Mouse (Mus musculus) forebrain, embryonic 15.5 days (tissue): ENCODE data around the gene B830017H08Rik. TPM values are rescaled to one million over a fixed set of nuclear protein-coding genes. Genes with fewer than 3 reads are reported as not detected.

Experiments
- ATAC-seq: fragments of 200-750 bp; cut with Nextera tagmentation; replicated peaks from 2 replicates; pipeline ENCODE4 v1.8.0; 2017; ENCODE audit warnings: mild to moderate bottlenecking, moderate TSS enrichment, moderate library complexity
- H3K27ac ChIP-seq: fragments of 300-500 bp; sonication (generic); replicated peaks from 2 replicates; pipeline ENCODE4 v1.5.1; 2015; ENCODE audit warnings: mild to moderate bottlenecking, inconsistent platforms
- H3K27me3 ChIP-seq: fragments of 300-500 bp; sonication (generic); 2 replicates; pipeline ENCODE4 v1.6.1; 2015; ENCODE audit warnings: inconsistent platforms
- H3K36me3 ChIP-seq: fragments of 300-500 bp; sonication (generic); 2 replicates; pipeline ENCODE4 v1.6.1; 2015; ENCODE audit warnings: mild to moderate bottlenecking, inconsistent platforms
- H3K4me1 ChIP-seq: fragments of 300-500 bp; sonication (generic); 2 replicates; pipeline ENCODE4 v1.6.1; 2015; ENCODE audit warnings: inconsistent platforms
- H3K4me2 ChIP-seq: fragments of 300-500 bp; sonication (generic); replicated peaks from 2 replicates; pipeline ENCODE4 v1.6.1; 2015; ENCODE audit warnings: mild to moderate bottlenecking, inconsistent platforms
- H3K4me3 ChIP-seq: fragments of 300-500 bp; sonication (generic); 2 replicates; pipeline ENCODE4 v1.5.1; 2015; ENCODE audit warnings: mild to moderate bottlenecking, inconsistent platforms
- H3K9ac ChIP-seq: fragments of 300-500 bp; sonication (generic); replicated peaks from 2 replicates; pipeline ENCODE4 v1.6.1; 2015; ENCODE audit warnings: mild to moderate bottlenecking, inconsistent platforms
- H3K9me3 ChIP-seq: fragments of 300-500 bp; sonication (generic); 2 replicates; pipeline ENCODE4 v1.6.1; 2016; ENCODE audit warnings: inconsistent platforms
- WGBS: fragments of 180-500 bp; shearing (Covaris S2); methylation state at CpG from one replicate; pipeline ENCODE4 v1.1.7; 2015; ENCODE audit warnings: mixed read lengths; 5-methylcytosine and 5-hydroxymethylcytosine counted together
- polyA plus RNA-seq: library from polyadenylated mRNA; unstranded; fragments of >200 nt; fragmentation: Nextera tagmentation; extraction: Ambion mirVana; gene quantifications from 2 replicates; pipeline ENCODE4 v1.2.1, GENCODE M21; 2015

Gene B830017H08Rik
- polyA plus RNA-seq, 1 experiment from 2014 or later = 1.3 TPM

- no peak within 1 kb of the TSS for H3K9ac ChIP-seq
- H3K9me3 ChIP-seq = no peaks in the 10 kb centered on the region
- H3K36me3 ChIP-seq = peaks cover 28% of the 10 kb centered on the region
- peaks cover 7% of the 10 kb centered on the region for H3K4me1 ChIP-seq
- H3K4me2 ChIP-seq = no peak within 1 kb of the TSS
- ATAC-seq = no peak
- WGBS = 81% methylated on average over 6 of the region's 6 CpGs
- H3K4me3 ChIP-seq = no peak within 1 kb of the TSS
- H3K27ac ChIP-seq = no peak within 1 kb of the TSS
- H3K27me3 ChIP-seq = peaks cover 31% of the 10 kb centered on the region
Measured at GRCm38 (mm10) chr16:17838051-17838450, 5.1 kb downstream of the B830017H08Rik start, which contains the start of gene Car15. Car15 (minus strand) TSS chr16:17838364.

GRCm38 (mm10) chr16:17839976-17840375, 7.1 kb downstream of the B830017H08Rik start:
- no peaks in the 10 kb centered on the region for H3K9me3 ChIP-seq
- peaks cover 47% of the 10 kb centered on the region for H3K36me3 ChIP-seq
- no peaks in the 10 kb centered on the region for H3K4me1 ChIP-seq
- no peak overlapping the region for H3K4me2 ChIP-seq
- H3K9ac ChIP-seq = no peak overlapping the region
- peaks cover 16% of the 10 kb centered on the region for H3K27me3 ChIP-seq
- no peak for ATAC-seq
- no peak overlapping the region for H3K4me3 ChIP-seq
- 72% methylated on average over 4 of the region's 4 CpGs for WGBS
- H3K27ac ChIP-seq = no peak overlapping the region

GRCm38 (mm10) chr16:17842437-17842836, 9.5 kb downstream of the B830017H08Rik start:
- H3K4me1 ChIP-seq = no peaks in the 10 kb centered on the region
- H3K36me3 ChIP-seq = peaks cover 70% of the 10 kb centered on the region
- WGBS = 94% methylated on average over 7 of the region's 7 CpGs

GRCm38 (mm10) chr16:17843701-17844365, 10.9 kb downstream of the B830017H08Rik start:
- H3K27me3 ChIP-seq = no peaks in the 10 kb centered on the region
- H3K9ac ChIP-seq = no peak overlapping the region
- H3K4me2 ChIP-seq = no peak overlapping the region
- H3K4me1 ChIP-seq = no peaks in the 10 kb centered on the region
- ATAC-seq = no peak
- peaks cover 78% of the 10 kb centered on the region for H3K36me3 ChIP-seq
- 86% methylated on average over 10 of the region's 10 CpGs for WGBS
- no peak overlapping the region for H3K27ac ChIP-seq
- H3K9me3 ChIP-seq = no peaks in the 10 kb centered on the region
- H3K4me3 ChIP-seq = no peak overlapping the region

More at GRCm38 (mm10) chr16:17842437-17842836, 9.5 kb downstream of the B830017H08Rik start:
- Histone ChIP-seq H3K27me3 (no peaks in the 10 kb centered on the region), H3K9ac (no peak overlapping the region), H3K9me3 (no peaks in the 10 kb centered on the region), H3K27ac (no peak overlapping the region), H3K4me3 (no peak overlapping the region), H3K4me2 (no peak overlapping the region)
- no peak for ATAC-seq

GRCm38 (mm10) chr16:17848431-17848830, 15.5 kb downstream of the B830017H08Rik start:
- no peaks in the 10 kb centered on the region for H3K9me3 ChIP-seq
- H3K9ac ChIP-seq = no peak overlapping the region
- ATAC-seq = peak; percentile 12; the same call in 1 of the 2 replicates
- WGBS = 96% methylated on average over 6 of the region's 6 CpGs
- no peaks in the 10 kb centered on the region for H3K4me1 ChIP-seq
- H3K27me3 ChIP-seq = no peaks in the 10 kb centered on the region
- H3K27ac ChIP-seq = peak overlapping the region; percentile 19; the same call in 1 of the 2 replicates
- no peak overlapping the region for H3K4me2 ChIP-seq
- H3K4me3 ChIP-seq = no peak overlapping the region
- H3K36me3 ChIP-seq = peaks cover 85% of the 10 kb centered on the region

GRCm38 (mm10) chr16:17848928-17849327, 16.0 kb downstream of the B830017H08Rik start:
- Histone ChIP-seq H3K27ac (peak overlapping the region; percentile 19; the same call in 1 of the 2 replicates), H3K4me3 (no peak overlapping the region), H3K9me3 (no peaks in the 10 kb centered on the region), H3K4me2 (no peak overlapping the region), H3K36me3 (peaks cover 83% of the 10 kb centered on the region), H3K9ac (no peak overlapping the region), H3K4me1 (no peaks in the 10 kb centered on the region), H3K27me3 (no peaks in the 10 kb centered on the region)
- peak; percentile 62 for ATAC-seq
- 23% methylated on average over 1 of the region's 1 CpGs for WGBS

GRCm38 (mm10) chr16:17849486-17849885, 16.6 kb downstream of the B830017H08Rik start:
- WGBS = 88% methylated on average over 6 of the region's 6 CpGs
- H3K9ac ChIP-seq = no peak overlapping the region
- H3K27me3 ChIP-seq = no peaks in the 10 kb centered on the region
- H3K4me1 ChIP-seq = no peaks in the 10 kb centered on the region
- no peak overlapping the region; the same call in 1 of the 2 replicates for H3K27ac ChIP-seq
- H3K4me3 ChIP-seq = no peak overlapping the region
- H3K36me3 ChIP-seq = peaks cover 83% of the 10 kb centered on the region
- H3K9me3 ChIP-seq = no peaks in the 10 kb centered on the region
- H3K4me2 ChIP-seq = no peak overlapping the region
- ATAC-seq = no peak

GRCm38 (mm10) chr16:17851331-17851730, 18.4 kb downstream of the B830017H08Rik start:
- no peaks in the 10 kb centered on the region for H3K9me3 ChIP-seq
- no peak overlapping the region for H3K27ac ChIP-seq
- H3K4me2 ChIP-seq = no peak overlapping the region
- ATAC-seq = no peak
- H3K27me3 ChIP-seq = no peaks in the 10 kb centered on the region
- 96% methylated on average over 5 of the region's 5 CpGs for WGBS
- peaks cover 80% of the 10 kb centered on the region for H3K36me3 ChIP-seq
- no peaks in the 10 kb centered on the region for H3K4me1 ChIP-seq
- H3K9ac ChIP-seq = no peak overlapping the region
- no peak overlapping the region for H3K4me3 ChIP-seq

- Histone ChIP-seq H3K4me1 (no peaks in the 10 kb centered on the region), H3K9me3 (no peaks in the 10 kb centered on the region), H3K4me2 (no peak overlapping the region), H3K4me3 (no peak overlapping the region), H3K27ac (no peak overlapping the region), H3K27me3 (no peaks in the 10 kb centered on the region), H3K9ac (no peak overlapping the region), H3K36me3 (peaks cover 80% of the 10 kb centered on the region)
- ATAC-seq = no peak
- WGBS = 100% methylated on average over 1 of the region's 1 CpGs
Measured at GRCm38 (mm10) chr16:17851860-17852259, 18.9 kb downstream of the B830017H08Rik start.

GRCm38 (mm10) chr16:17853263-17853662, 20.3 kb downstream of the B830017H08Rik start:
- Histone ChIP-seq H3K4me1 (no peaks in the 10 kb centered on the region), H3K9ac (no peak overlapping the region), H3K4me3 (no peak overlapping the region), H3K27me3 (no peaks in the 10 kb centered on the region), H3K36me3 (peaks cover 82% of the 10 kb centered on the region), H3K4me2 (no peak overlapping the region), H3K9me3 (no peaks in the 10 kb centered on the region), H3K27ac (no peak overlapping the region)
- 98% methylated on average over 2 of the region's 2 CpGs for WGBS
- ATAC-seq = no peak

- no peak overlapping the region for H3K27ac ChIP-seq
- no peak for ATAC-seq
- H3K4me1 ChIP-seq = no peaks in the 10 kb centered on the region
- H3K9ac ChIP-seq = no peak overlapping the region
- no peaks in the 10 kb centered on the region for H3K9me3 ChIP-seq
- H3K4me3 ChIP-seq = no peak overlapping the region
- 93% methylated on average over 7 of the region's 7 CpGs for WGBS
- H3K27me3 ChIP-seq = no peaks in the 10 kb centered on the region
- H3K36me3 ChIP-seq = peaks cover 72% of the 10 kb centered on the region
- no peak overlapping the region for H3K4me2 ChIP-seq
Measured at GRCm38 (mm10) chr16:17857157-17857556, 24.2 kb downstream of the B830017H08Rik start.

- ATAC-seq = no peak
- no peaks in the 10 kb centered on the region for H3K9me3 ChIP-seq
- no peak overlapping the region for H3K27ac ChIP-seq
- H3K4me2 ChIP-seq = no peak overlapping the region
- H3K4me1 ChIP-seq = no peaks in the 10 kb centered on the region
- H3K9ac ChIP-seq = no peak overlapping the region
- H3K36me3 ChIP-seq = peaks cover 60% of the 10 kb centered on the region
- no peaks in the 10 kb centered on the region for H3K27me3 ChIP-seq
- H3K4me3 ChIP-seq = no peak overlapping the region
Measured at GRCm38 (mm10) chr16:17858592-17858991, 25.7 kb downstream of the B830017H08Rik start.

- no peak overlapping the region for H3K27ac ChIP-seq
- 92% methylated on average over 2 of the region's 2 CpGs for WGBS
- no peak overlapping the region for H3K9ac ChIP-seq
- H3K4me3 ChIP-seq = no peak overlapping the region
- ATAC-seq = no peak
- H3K36me3 ChIP-seq = peaks cover 9% of the 10 kb centered on the region; the same call in 1 of the 2 replicates
- H3K4me1 ChIP-seq = no peaks in the 10 kb centered on the region
- no peaks in the 10 kb centered on the region for H3K27me3 ChIP-seq
- H3K4me2 ChIP-seq = no peak overlapping the region
- H3K9me3 ChIP-seq = no peaks in the 10 kb centered on the region
Measured at GRCm38 (mm10) chr16:17865293-17865692, 32.4 kb downstream of the B830017H08Rik start.
